Comparison of ENCODE assay signal across 8 mouse cellular contexts in genomic region chr16:58523972-58524850, GRCm38 (mm10). TPM values are rescaled to one million over a fixed set of nuclear protein-coding genes. Genes with fewer than 3 reads are reported as not detected.
DNase-seq lines count a peak whose midpoint lies in the region; TF ChIP-seq lines count a peak whose summit lies in the region.

Gene St3gal6, minus strand, starts transcription at chr16:58524243.

- H3K4me3 ChIP-seq in liver, adult 2 months (ENCODE audit: insufficient read depth, low read depth, low read length): peak within 1 kb of the TSS; percentile 91
- peak within 1 kb of the TSS; percentile 72 for H3K4me3 ChIP-seq in cortical plate, adult 2 months (ENCODE audit: insufficient read depth, low read length)
- peak within 1 kb of the TSS; percentile 16 for H3K4me3 ChIP-seq in myocyte

- H3K27me3 ChIP-seq in liver, adult 2 months (ENCODE audit: control insufficient read depth, insufficient read depth, low read length): peaks cover 5% of the 10 kb centered on the region; the same call in 1 of the 2 replicates
- H3K27me3 ChIP-seq in myocyte (ENCODE audit: control insufficient read depth, insufficient read depth, insufficient read length): peaks cover 7% of the 10 kb centered on the region

- H3K79me2 ChIP-seq in liver, adult 2 months (ENCODE audit: control insufficient read depth, insufficient read depth, low read length): no peaks in the 10 kb centered on the region
- H3K79me2 ChIP-seq in myocyte (ENCODE audit: control insufficient read depth, insufficient read depth): no peaks in the 10 kb centered on the region

- peak within 1 kb of the TSS; percentile 69 for H3K4me2 ChIP-seq in myocyte (ENCODE audit: low read depth)

- H3K36me3 ChIP-seq in liver, adult 2 months (ENCODE audit: control insufficient read depth, insufficient read depth, low read length): no peaks in the 10 kb centered on the region
- no peaks in the 10 kb centered on the region for H3K36me3 ChIP-seq in myocyte (ENCODE audit: control insufficient read depth, insufficient read depth)

- peak within 1 kb of the TSS; percentile 11 for H3K27ac ChIP-seq in liver, adult 2 months (replicated peaks; ENCODE audit: insufficient read depth, low read depth, low read length)
- H3K27ac ChIP-seq in cortical plate, adult 2 months (ENCODE audit: insufficient read depth, low read length): peak within 1 kb of the TSS; percentile 91

- TF ChIP-seq POLR2A in liver, adult 2 months (IDR thresholded peaks at IDR 0.05; ENCODE audit: extremely low read depth, insufficient read depth, low read length): no peak
- no peak for TF ChIP-seq POLR2A in cortical plate, adult 2 months (IDR thresholded peaks at IDR 0.05; ENCODE audit: extremely low read depth, insufficient read depth, low read length)
- TF ChIP-seq POLR2A in myocyte (IDR thresholded peaks at IDR 0.05; ENCODE audit: insufficient read length, low read depth): no peak

- WGBS in liver, adult 2 months: 82% methylated on average over 12 of the region's 12 CpGs

- H3ac ChIP-seq in myocyte (ENCODE audit: control insufficient read depth, insufficient read length): peak within 1 kb of the TSS; percentile 7

- no peak for DNase-seq in liver, adult 2 months (ENCODE audit: extremely low read depth, low read depth, low spot score)
- no peak for DNase-seq in liver
- DNase-seq in heart, adult 8-10 months (ENCODE audit: low spot score): peak; percentile 61
- no peak for DNase-seq in left cerebral cortex, adult 8-10 months (ENCODE audit: low spot score in 2 of 2)
- no peak for DNase-seq in frontal cortex, postnatal 36 days (ENCODE audit: low spot score in 2 of 2)
- DNase-seq in Muller cell, postnatal 12 days (ENCODE audit: inconsistent ontology term): no peak

- TF ChIP-seq CTCF in liver, adult 2 months (IDR thresholded peaks at IDR 0.05; ENCODE audit: low read depth, low read length): no peak
- no peak for TF ChIP-seq CTCF in cortical plate, adult 2 months (IDR thresholded peaks at IDR 0.05; ENCODE audit: extremely low read depth, insufficient read depth, low read length)

- H3K4me1 ChIP-seq in liver, adult 2 months (ENCODE audit: control insufficient read depth, insufficient read depth, low read length): no peaks in the 10 kb centered on the region; the same call in 1 of the 2 replicates
- H3K4me1 ChIP-seq in cortical plate, adult 2 months (ENCODE audit: control insufficient read depth, insufficient read depth, low read length): no peaks in the 10 kb centered on the region; the same call in 1 of the 2 replicates

- peak within 1 kb of the TSS; percentile 83 for H3K9ac ChIP-seq in liver, adult 2 months (ENCODE audit: low read depth, low read length)

TF ChIP-seq in myocyte, 11 proteins besides CTCF, POLR2A, EP300 and RAD21:
- TF ChIP-seq E2F4 (IDR thresholded peaks at IDR 0.05; ENCODE audit: insufficient read depth) (no peak), TCF12 (IDR thresholded peaks at IDR 0.05; ENCODE audit: insufficient read depth, poor library complexity, severe bottlenecking) (no peak), SRF (IDR thresholded peaks at IDR 0.05; ENCODE audit: control insufficient read depth, insufficient read length, low read depth) (no peak), CEBPB (IDR thresholded peaks at IDR 0.05; ENCODE audit: insufficient read depth, poor library complexity, severe bottlenecking) (no peak), REST (IDR thresholded peaks at IDR 0.05; ENCODE audit: insufficient read depth, insufficient read length) (no peak), MYOD1 (IDR thresholded peaks at IDR 0.05; ENCODE audit: control insufficient read depth in 1 of 3, insufficient read length in 2 of 3, low read depth in 2 of 3) (no peak), MAX (IDR thresholded peaks at IDR 0.05; ENCODE audit: low read depth) (no peak), MYOG (IDR thresholded peaks at IDR 0.05; ENCODE audit: control insufficient read depth in 1 of 3, insufficient read depth in 1 of 3, insufficient read length in 2 of 3, low read depth in 2 of 3) (no peak), POLR2AphosphoS2 (IDR thresholded peaks at IDR 0.05; ENCODE audit: insufficient read length, low read depth) (no peak)
TF ChIP-seq in myocyte: peak in this region for 0.

RNA-seq across cellular contexts. Expression of gene St3gal6, which starts in this region (rescaled TPM):
- 3.2 and 4.8 TPM in 2 replicates for total RNA-seq in liver, adult 2 months (2014; rRNA removed)
- polyA plus RNA-seq in liver, adult 2 months (2012; rRNA removed): 5.1 and 6.2 TPM in 2 replicates
- polyA plus RNA-seq in cortical plate, adult 2 months (2012; rRNA removed): 18.7 and 20.1 TPM in 2 replicates
- total RNA-seq in heart, adult 8-10 months (2022): 10 to 100 TPM; 38.1 to 49.1 (median 44.8) TPM
- total RNA-seq in left cerebral cortex, adult 8-10 months (2022): 10 to 100 TPM; 20.8 to 26.6 (median 23.1) TPM
- polyA plus RNA-seq in myocyte (2012; fragmentation: generic; extraction: Trizol): 0.18 TPM

Comparison
In these comparisons a context has a peak if more than half of its experiments do, and no peak if none do; other contexts are left out.
1. H3K4me3 ChIP-seq: peak in every context shown above with its lines; median percentile 91 in liver, adult 2 months; 72 in cortical plate, adult 2 months; 16 in myocyte.